Mouse (Mus musculus) brain, adult 2 months (tissue): ENCODE measurements around the gene Cers2.
"Not testable (repeated sequence)": the region's sequence is repeated elsewhere in the genome, so short reads cannot be mapped to it uniquely, and the experiment has no call there.

Source experiments
- DNase-seq: peaks from one replicate; pipeline ENCODE4 v3.0.0; 2011; ENCODE audit warnings: low read depth, low spot score

Gene Cers2

DNA sequence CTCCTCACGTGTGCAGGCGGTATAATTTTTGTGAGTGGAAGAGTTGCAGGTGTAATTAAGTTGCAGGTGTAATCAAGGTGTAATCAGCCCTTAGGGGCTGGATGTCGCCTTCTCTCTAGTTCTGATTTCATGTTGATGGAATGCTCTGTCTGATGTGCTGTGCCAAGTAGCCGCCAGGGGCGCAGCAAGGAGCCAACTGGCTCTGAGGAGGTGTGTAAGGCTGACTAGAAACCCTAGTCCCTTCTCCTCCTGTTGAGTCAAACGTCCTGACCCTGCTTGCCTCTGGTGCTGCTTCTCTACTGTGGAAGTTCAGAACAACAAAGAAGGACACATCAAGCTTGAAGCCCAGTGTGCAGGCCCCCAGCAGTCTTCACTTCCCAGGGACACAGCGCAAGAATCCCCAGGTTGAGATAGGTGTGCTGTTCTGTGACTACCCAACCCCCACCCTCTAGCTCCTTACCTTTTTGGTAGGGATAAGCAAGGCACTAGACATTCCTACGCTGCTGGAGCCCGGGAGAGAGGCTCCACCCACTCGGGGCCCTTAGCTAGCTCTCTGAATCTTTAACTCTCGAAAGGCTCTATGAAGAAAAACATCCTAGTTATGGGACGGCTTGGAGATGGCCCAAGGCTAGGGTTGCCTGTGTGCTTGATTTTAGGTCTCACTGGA is 3.0 kb downstream of the Cers2 start:
- DNase-seq, result peak; percentile 76

- DNase-seq, result peak; percentile 76
These were observed 4.0 kb downstream of the Cers2 start for GRCm38 (mm10) chr3:95318548-95318947.

GRCm38 (mm10) chr3:95319110-95319509 is 4.5 kb downstream of the Cers2 start:
- peak; percentile 14 for DNase-seq

- DNase-seq, result peak; percentile 84
These were observed 5.4 kb downstream of the Cers2 start for GRCm38 (mm10) chr3:95319701-95320625.

DNA sequence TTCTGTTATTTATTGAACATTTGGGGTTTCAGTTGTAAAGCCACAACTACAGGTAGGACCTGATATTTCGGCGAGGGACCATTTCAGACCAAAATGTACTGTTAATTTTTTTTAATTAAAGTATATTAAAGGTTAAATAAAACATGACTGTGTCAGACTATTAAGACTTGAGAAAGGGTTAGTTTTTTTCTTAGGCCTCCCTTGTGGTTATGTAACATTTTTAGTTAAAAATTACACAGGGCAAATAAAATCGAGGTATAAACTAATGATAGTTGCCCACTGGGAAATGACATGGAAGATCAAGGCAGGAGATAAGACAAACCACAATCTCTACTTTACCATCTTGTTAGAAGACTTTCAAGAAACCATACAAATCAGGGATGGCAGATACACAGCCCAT is 8.8 kb downstream of the Cers2 start:
- DNase-seq, result no peak

- DNase-seq, result peak; percentile 18
These were observed 10.0 kb downstream of the Cers2 start for GRCm38 (mm10) chr3:95324454-95325144.

- DNase-seq, result no peak
These were observed 14.3 kb downstream of the Cers2 start for GRCm38 (mm10) chr3:95328803-95329404.

DNA sequence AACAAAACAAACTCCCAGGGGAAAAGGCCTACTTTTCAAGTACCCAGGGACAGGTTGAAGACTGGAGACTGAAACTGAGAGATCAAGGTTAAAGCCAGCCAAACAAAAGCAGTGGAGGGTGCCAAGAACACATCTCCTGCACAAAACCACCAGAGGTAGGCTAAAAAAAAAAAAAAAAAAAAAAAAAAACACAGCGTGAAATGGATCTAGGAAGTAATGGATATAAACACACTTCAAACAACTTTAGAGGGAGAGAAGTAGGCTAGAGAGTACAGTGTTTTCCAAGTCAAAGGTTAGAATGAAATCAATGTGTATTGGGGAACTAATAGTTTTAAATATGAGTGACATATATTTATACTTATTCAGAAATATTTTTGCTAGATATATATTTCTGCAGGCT is 16.9 kb downstream of the Cers2 start:
- no peak for DNase-seq

DNA sequence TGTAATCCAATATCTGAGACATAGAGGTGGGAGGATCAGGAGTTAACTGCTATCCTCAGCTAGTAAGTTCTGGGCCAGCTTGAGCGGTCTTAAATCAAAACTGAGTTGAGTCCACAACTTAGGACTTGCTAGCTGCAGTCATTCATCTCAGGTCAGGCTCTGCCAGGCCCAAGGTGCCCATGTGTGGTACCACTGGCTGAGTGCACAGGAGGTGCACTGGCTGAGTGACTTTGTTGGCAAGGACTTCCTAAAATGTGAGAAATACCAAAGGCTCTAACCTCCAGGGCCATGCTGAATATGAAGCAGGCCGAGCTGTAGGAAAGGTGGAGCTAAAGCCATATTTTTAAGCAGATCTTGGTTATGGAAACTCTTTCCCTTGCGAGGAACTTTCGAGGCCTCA is 22.8 kb downstream of the Cers2 start:
- no peak for DNase-seq

GRCm38 (mm10) chr3:95338251-95338650 is 23.7 kb downstream of the Cers2 start:
- no peak for DNase-seq

DNA sequence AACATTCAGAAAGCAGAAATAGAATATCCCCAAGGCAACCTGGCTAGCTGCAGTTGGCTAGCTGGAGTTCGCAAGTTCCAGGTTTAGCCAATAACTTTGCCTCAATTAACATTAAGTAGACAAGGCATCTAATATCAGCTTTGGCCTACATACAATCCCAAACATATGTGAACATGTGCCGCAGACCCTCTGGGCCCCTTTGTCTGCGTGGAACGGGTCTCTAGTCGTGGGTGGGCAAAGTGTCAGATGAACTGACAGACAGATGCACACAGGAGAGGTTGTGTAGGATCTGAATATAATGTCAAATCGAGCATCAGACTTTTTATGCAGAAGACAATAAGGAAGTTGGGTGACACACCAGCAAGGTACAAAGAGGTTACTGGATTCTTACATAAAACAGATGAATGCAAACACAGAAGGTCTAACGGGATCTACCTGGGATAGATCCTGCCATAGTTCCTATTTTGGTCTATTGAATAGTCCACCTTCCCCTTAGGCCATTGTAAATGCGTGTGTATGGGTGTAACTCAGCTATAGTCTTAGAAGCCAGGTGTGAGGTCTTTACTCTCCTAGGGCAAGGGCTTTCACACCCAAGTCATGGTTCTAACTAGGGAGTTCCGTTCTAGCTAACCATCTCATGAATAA is 28.9 kb downstream of the Cers2 start:
- DNase-seq, result not testable (repeated sequence)

DNA sequence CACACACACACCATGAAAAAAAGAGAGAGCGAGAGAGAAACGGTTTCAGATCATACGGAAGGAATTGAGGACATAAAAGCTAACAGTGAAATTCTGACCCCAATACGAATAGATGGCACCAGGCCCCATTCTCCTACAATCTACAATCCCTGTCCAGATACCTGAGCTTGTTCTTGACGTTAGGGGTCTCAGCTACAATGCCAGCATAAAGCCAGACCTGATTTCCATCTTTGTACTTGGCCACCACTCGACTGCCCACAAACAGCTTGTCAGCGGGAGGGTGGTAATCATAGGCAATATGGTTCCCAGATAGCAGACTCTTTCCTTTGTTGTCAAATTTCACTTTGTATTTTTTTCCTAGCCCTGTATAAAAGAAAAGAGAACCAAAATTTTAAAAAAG is 31.9 kb downstream of the Cers2 start:
- DNase-seq, result no peak

GRCm38 (mm10) chr3:95348343-95348742 is 33.8 kb downstream of the Cers2 start:
- DNase-seq, result not testable (repeated sequence)

- peak; percentile 63 for DNase-seq
These were observed 34.9 kb downstream of the Cers2 start for GRCm38 (mm10) chr3:95349491-95349890.

GRCm38 (mm10) chr3:95355911-95356544 is 41.4 kb downstream of the Cers2 start:
- DNase-seq, result not testable (repeated sequence)

DNA sequence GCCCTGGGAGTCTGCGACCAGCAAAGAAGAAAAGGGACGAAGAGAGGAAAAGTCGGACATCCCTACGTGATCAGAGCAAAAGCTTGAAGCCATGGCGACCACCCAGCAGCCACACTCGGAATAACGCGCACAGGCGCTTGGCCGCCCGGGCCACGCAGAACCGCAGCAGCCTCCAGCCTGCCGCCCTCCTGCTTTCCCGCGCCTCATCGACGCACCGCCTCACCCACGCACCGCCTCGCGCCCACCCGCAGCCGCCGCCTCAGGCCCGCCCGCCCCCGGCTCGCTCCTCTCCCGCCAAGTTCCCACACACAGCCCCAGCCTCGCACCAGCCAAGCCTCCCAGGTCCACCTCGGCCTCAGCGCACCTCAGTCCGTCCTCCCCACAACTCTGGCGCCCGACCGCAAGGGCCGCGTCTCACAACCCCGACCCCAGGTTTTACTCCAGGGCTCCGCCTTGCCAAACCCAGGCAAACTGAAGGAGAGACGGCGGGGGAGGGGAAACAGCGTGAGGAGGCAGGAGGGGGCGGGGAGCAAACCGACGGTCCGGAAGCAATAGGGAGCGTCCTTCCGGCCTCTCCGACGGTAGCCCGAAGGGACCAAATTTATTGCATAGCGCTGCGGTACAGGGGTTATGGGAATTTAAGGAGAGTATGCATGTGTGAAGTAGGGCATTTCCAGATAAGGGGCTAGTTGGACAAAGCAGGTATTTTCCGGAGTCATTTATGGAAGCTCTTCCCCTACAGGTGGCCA is 42.3 kb downstream of the Cers2 start, which contains the start of gene Setdb1:
Gene Setdb1 (minus strand): TSS at position 502 of the 749 bp plus-strand sequence.
- peak; percentile 98 for DNase-seq

GRCm38 (mm10) chr3:95357746-95358145 is 43.2 kb downstream of the Cers2 start:
- peak; percentile 7 for DNase-seq

DNA sequence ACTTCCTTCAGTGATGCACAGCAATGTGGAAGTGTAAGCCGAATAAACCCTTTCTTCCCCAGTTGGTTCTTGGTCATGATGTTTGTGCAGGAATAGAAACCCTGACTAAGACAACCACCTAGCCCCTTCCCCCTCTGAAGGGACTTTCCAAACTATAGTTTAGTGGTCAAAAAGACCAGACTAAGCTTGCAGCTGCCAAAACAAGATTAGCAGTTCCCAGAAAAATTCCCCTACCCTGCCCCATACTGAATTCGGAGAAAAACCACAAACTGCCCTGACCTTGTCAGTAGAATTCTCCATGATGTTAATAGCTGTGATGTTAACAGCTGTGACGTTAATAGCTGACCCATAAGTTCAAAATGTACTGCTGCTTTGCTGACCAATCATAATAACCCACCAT is 45.7 kb downstream of the Cers2 start:
- DNase-seq, result not testable (repeated sequence)

GRCm38 (mm10) chr3:95370101-95370500 is 55.5 kb downstream of the Cers2 start:
- no peak for DNase-seq
